Mouse (Mus musculus): Measurements from ENCODE around the gene 5730480H06Rik.

DNA sequence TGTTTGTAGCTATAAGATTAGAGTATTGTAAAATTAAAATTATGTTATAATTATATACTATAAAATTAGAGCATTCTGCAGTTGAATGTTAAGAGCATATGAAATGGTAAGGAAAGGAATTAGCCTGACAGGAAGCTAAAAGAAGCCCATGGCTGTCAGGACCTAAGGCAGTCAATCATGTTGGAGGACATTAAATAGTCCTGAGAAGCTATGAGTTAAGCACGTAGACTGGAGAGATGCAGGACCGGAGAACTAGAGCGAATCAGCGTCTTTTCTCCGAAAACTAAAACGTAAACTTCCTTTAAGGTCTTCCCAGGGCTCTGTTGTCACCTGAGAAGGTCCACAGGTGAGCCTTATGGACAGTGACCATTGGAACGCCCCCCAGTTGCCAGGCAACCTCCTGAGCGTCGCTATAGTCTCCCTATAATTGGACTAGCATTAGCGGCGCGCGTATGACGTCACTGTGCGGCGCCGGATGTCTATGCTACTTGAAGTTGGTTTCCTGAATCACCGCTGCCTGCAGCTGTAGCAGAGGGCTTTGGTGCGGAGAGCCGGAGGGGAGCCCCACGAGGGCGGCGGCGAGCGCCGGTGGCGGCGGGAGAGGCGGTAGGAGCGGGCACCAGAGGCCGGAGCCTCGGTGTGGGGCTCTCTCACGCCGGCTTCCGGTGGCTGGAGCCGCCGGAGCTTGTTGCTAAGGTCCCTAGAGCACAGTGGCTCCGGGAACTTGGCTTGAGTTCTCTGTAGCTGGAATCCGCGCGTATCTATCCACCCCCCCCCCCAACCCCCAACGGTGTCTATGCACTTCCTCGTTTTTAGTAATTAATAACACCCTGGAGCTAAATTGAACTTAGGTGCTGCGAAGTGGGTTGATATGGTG, 44.4 kb downstream of the 5730480H06Rik start:
- TF ChIP-seq CTCF (IDR thresholded peaks at IDR 0.05; ENCODE audit: low read depth, low read length) (no peak), TAL1 (conservative IDR thresholded peaks at IDR 0.05; ENCODE audit: low read depth, low read length) (no peak), GATA1 (IDR thresholded peaks at IDR 0.05; ENCODE audit: borderline replicate concordance, low read length) (no peak)

All from G1E (cell line).